Mouse (Mus musculus): Measurements from ENCODE around the gene 1700123O20Rik.

The 1700123O20Rik gene

GRCm38 (mm10) chr14:54720654-54721350 lies 34.8 kb downstream of the 1700123O20Rik start:
- DNase-seq (ENCODE audit: low read depth, low spot score): no peak

- DNase-seq (ENCODE audit: low read depth, low spot score): no peak
These were observed 35.7 kb downstream of the 1700123O20Rik start for GRCm38 (mm10) chr14:54721711-54722110.

- DNase-seq (ENCODE audit: low read depth, low spot score): no peak
These were observed 38.0 kb downstream of the 1700123O20Rik start for GRCm38 (mm10) chr14:54724049-54724448.

- DNase-seq (ENCODE audit: low read depth, low spot score): no peak
These were observed 41.5 kb downstream of the 1700123O20Rik start for GRCm38 (mm10) chr14:54727565-54727964.

GRCm38 (mm10) chr14:54728823-54729653 lies 43.0 kb downstream of the 1700123O20Rik start:
- no peak for DNase-seq (ENCODE audit: low read depth, low spot score)

- DNase-seq (ENCODE audit: low read depth, low spot score): no peak
These were observed 44.3 kb downstream of the 1700123O20Rik start for GRCm38 (mm10) chr14:54730305-54730704.

- DNase-seq (ENCODE audit: low read depth, low spot score): no peak
These were observed 46.2 kb downstream of the 1700123O20Rik start for GRCm38 (mm10) chr14:54732206-54732605.

GRCm38 (mm10) chr14:54734004-54734403 lies 48.0 kb downstream of the 1700123O20Rik start:
- DNase-seq (ENCODE audit: low read depth, low spot score): no peak

GRCm38 (mm10) chr14:54735221-54735620 lies 49.2 kb downstream of the 1700123O20Rik start:
- no peak for DNase-seq (ENCODE audit: low read depth, low spot score)

GRCm38 (mm10) chr14:54736555-54737552 lies 50.8 kb downstream of the 1700123O20Rik start:
- no peak for DNase-seq (ENCODE audit: low read depth, low spot score)

GRCm38 (mm10) chr14:54737634-54738033 lies 51.6 kb downstream of the 1700123O20Rik start:
- no peak for DNase-seq (ENCODE audit: low read depth, low spot score)

Data from A20 (cell line).